Mouse (Mus musculus) hindbrain, embryonic 14.5 days (tissue): ENCODE measurements at regions not wholly inside any gene's neighbourhood (a gene's known extent, or its start where the extent isn't known, plus 50 kb on each side); places are given as distances from the start of the nearest gene placed in this dataset.

Source experiments
- ATAC-seq: fragments of 200-750 bp; cut with Nextera tagmentation; 2 replicates; pipeline ENCODE4 v1.8.0; 2017; ENCODE audit warnings: moderate number of reproducible peaks, mild to moderate bottlenecking, moderate TSS enrichment, moderate library complexity; ENCODE audit not compliant: low FRiP score
- DNase-seq: peaks from one replicate; pipeline ENCODE4 v3.0.0-alpha.2; 2015; ENCODE audit warnings: low spot score
- H3K27ac ChIP-seq: fragments of 300-500 bp; sonication (generic); 2 replicates; pipeline ENCODE4 v1.5.1; 2014; ENCODE audit warnings: mild to moderate bottlenecking, moderate library complexity
- H3K27me3 ChIP-seq: fragments of 300-500 bp; sonication (generic); 2 replicates; pipeline ENCODE4 v1.6.1; 2014; ENCODE audit warnings: mild to moderate bottlenecking, low read length, mixed read lengths; ENCODE audit not compliant: control insufficient read depth, insufficient read depth
- H3K36me3 ChIP-seq: fragments of 300-500 bp; sonication (generic); replicated peaks from 2 replicates; pipeline ENCODE4 v1.6.1; 2014; ENCODE audit not compliant: control insufficient read depth, insufficient read depth
- H3K4me1 ChIP-seq: fragments of 300-500 bp; sonication (generic); replicated peaks from 2 replicates; pipeline ENCODE4 v1.6.1; 2014; ENCODE audit warnings: antibody characterized with exemption, low read length, mixed read lengths; ENCODE audit not compliant: control insufficient read depth, insufficient read depth
- H3K4me2 ChIP-seq: fragments of 300-500 bp; sonication (generic); replicated peaks from 2 replicates; pipeline ENCODE4 v1.6.1; 2014; ENCODE audit warnings: mild to moderate bottlenecking, moderate library complexity
- H3K4me3 ChIP-seq: fragments of 300-500 bp; sonication (generic); replicated peaks from 2 replicates; pipeline ENCODE4 v1.5.1; 2014; ENCODE audit warnings: mild to moderate bottlenecking, low read length
- H3K9ac ChIP-seq: fragments of 300-500 bp; sonication (generic); 2 replicates; pipeline ENCODE4 v1.6.1; 2014
- H3K9me3 ChIP-seq: fragments of 300-500 bp; sonication (generic); 2 replicates; pipeline ENCODE4 v1.6.1; 2016; ENCODE audit warnings: low read length; ENCODE audit not compliant: control insufficient read depth
- WGBS: fragments of 180-500 bp; shearing (Covaris S2); extraction: QIAGEN DNeasy Blood & Tissue Kit; methylation state at CpG from one replicate; pipeline ENCODE4 v1.1.7; 2014; 5-methylcytosine and 5-hydroxymethylcytosine counted together

- H3K36me3 ChIP-seq, result no peaks in the 10 kb centered on the region
- no peak for ATAC-seq
- H3K27me3 ChIP-seq, result no peaks in the 10 kb centered on the region
- H3K27ac ChIP-seq, result 0 out of 2 replicates have a peak overlapping the region, but pooled peaks have one; percentile 28
- WGBS, result 41% methylated on average over 8 of the region's 8 CpGs
- DNase-seq, result no peak
- no peaks in the 10 kb centered on the region; the same call in 1 of the 2 replicates for H3K4me1 ChIP-seq
- no peak overlapping the region for H3K9ac ChIP-seq
- no peak overlapping the region for H3K4me3 ChIP-seq
- no peak overlapping the region for H3K4me2 ChIP-seq
- H3K9me3 ChIP-seq, result no peaks in the 10 kb centered on the region
Observed at GRCm38 (mm10) chr15:25510060-25510492, 96.5 kb upstream of the Basp1 start.

GRCm38 (mm10) chr15:25518025-25518928 is 104.0 kb upstream of the Myo10 start:
- Histone ChIP-seq H3K4me3 (no peak overlapping the region), H3K27ac (no peak overlapping the region), H3K4me1 (no peaks in the 10 kb centered on the region), H3K36me3 (no peaks in the 10 kb centered on the region), H3K27me3 (no peaks in the 10 kb centered on the region), H3K4me2 (no peak overlapping the region), H3K9ac (no peak overlapping the region), H3K9me3 (0 out of 2 replicates have a peak, but pooled peaks cover 4% of the 10 kb centered on the region)
- 85% methylated on average over 15 of the region's 15 CpGs for WGBS
- ATAC-seq (no peak), DNase-seq (no peak)

- Histone ChIP-seq H3K4me1 (no peaks in the 10 kb centered on the region), H3K9me3 (0 out of 2 replicates have a peak, but pooled peaks cover 4% of the 10 kb centered on the region), H3K4me3 (no peak overlapping the region), H3K4me2 (no peak overlapping the region), H3K9ac (no peak overlapping the region), H3K27ac (no peak overlapping the region), H3K27me3 (no peaks in the 10 kb centered on the region), H3K36me3 (no peaks in the 10 kb centered on the region)
- DNase-seq (no peak), ATAC-seq (no peak)
- 93% methylated on average over 4 of the region's 4 CpGs for WGBS
Observed at GRCm38 (mm10) chr15:25524189-25524588, 98.1 kb upstream of the Myo10 start.

- ATAC-seq (no peak), DNase-seq (no peak)
- WGBS, result 63% methylated on average over 7 of the region's 7 CpGs
- no peaks in the 10 kb centered on the region for H3K27me3 ChIP-seq
- H3K27ac ChIP-seq, result no peak overlapping the region
- no peaks in the 10 kb centered on the region for H3K36me3 ChIP-seq
- H3K9ac ChIP-seq, result no peak overlapping the region
- no peaks in the 10 kb centered on the region for H3K9me3 ChIP-seq
- no peak overlapping the region for H3K4me2 ChIP-seq
- H3K4me1 ChIP-seq, result no peaks in the 10 kb centered on the region
- no peak overlapping the region for H3K4me3 ChIP-seq
Observed at GRCm38 (mm10) chr15:25525337-25525736, 97.0 kb upstream of the Myo10 start.

GRCm38 (mm10) chr15:25536451-25537334 is 85.6 kb upstream of the Myo10 start:
- H3K9ac ChIP-seq, result no peak overlapping the region

GRCm38 (mm10) chr15:25539344-25540176 is 82.8 kb upstream of the Myo10 start:
- H3K36me3 ChIP-seq, result no peaks in the 10 kb centered on the region
- 77% methylated on average over 20 of the region's 20 CpGs for WGBS
- H3K4me3 ChIP-seq, result no peak overlapping the region
- H3K27me3 ChIP-seq, result no peaks in the 10 kb centered on the region
- H3K9ac ChIP-seq, result no peak overlapping the region
- no peak for DNase-seq
- no peak overlapping the region for H3K27ac ChIP-seq
- H3K4me1 ChIP-seq, result no peaks in the 10 kb centered on the region
- H3K4me2 ChIP-seq, result no peak overlapping the region
- no peaks in the 10 kb centered on the region for H3K9me3 ChIP-seq
- ATAC-seq, result no peak

More at GRCm38 (mm10) chr15:25536451-25537334, 85.6 kb upstream of the Myo10 start:
- H3K4me2 ChIP-seq, result no peak overlapping the region
- 75% methylated on average over 22 of the region's 22 CpGs for WGBS
- DNase-seq (no peak), ATAC-seq (no peak; the same call in 1 of the 2 replicates)
- no peak overlapping the region for H3K4me3 ChIP-seq
- H3K27ac ChIP-seq, result no peak overlapping the region
- H3K36me3 ChIP-seq, result no peaks in the 10 kb centered on the region
- H3K27me3 ChIP-seq, result no peaks in the 10 kb centered on the region
- H3K4me1 ChIP-seq, result no peaks in the 10 kb centered on the region
- no peaks in the 10 kb centered on the region for H3K9me3 ChIP-seq

- no peak for DNase-seq
- Histone ChIP-seq H3K27ac (no peak overlapping the region), H3K4me1 (no peaks in the 10 kb centered on the region), H3K9me3 (no peaks in the 10 kb centered on the region), H3K27me3 (no peaks in the 10 kb centered on the region), H3K9ac (no peak overlapping the region), H3K4me2 (no peak overlapping the region), H3K36me3 (no peaks in the 10 kb centered on the region), H3K4me3 (no peak overlapping the region)
- 79% methylated on average over 4 of the region's 4 CpGs for whole genome bisulfite sequencing
- ATAC-seq, result no peak
Observed at GRCm38 (mm10) chr15:25542382-25542781, 79.9 kb upstream of the Myo10 start.

GRCm38 (mm10) chr15:25546185-25546584 is 76.1 kb upstream of the Myo10 start:
- 70% methylated on average over 4 of the region's 4 CpGs for WGBS
- no peak for DNase-seq
- no peak for ATAC-seq
- Histone ChIP-seq H3K4me1 (no peaks in the 10 kb centered on the region), H3K9me3 (no peaks in the 10 kb centered on the region), H3K4me2 (no peak overlapping the region), H3K4me3 (no peak overlapping the region), H3K27me3 (no peaks in the 10 kb centered on the region), H3K9ac (no peak overlapping the region), H3K27ac (no peak overlapping the region), H3K36me3 (no peaks in the 10 kb centered on the region)
